Mouse (Mus musculus) cerebellum, adult 2 months (tissue): ENCODE results near the gene Cntd1. TPM values are rescaled to one million over a fixed set of nuclear protein-coding genes. Genes with fewer than 3 reads are reported as not detected.

Experiments used
- DNase-seq, 2 experiments: peaks; one replicate each; pipeline ENCODE4 v3.0.0; 2021
- H3K27ac ChIP-seq: fragments of 200-500 bp; 2 replicates; pipeline ENCODE4 v1.5.1; 2012; ENCODE audit warnings: low read length, control low read depth, inconsistent platforms; ENCODE audit not compliant: insufficient read depth
- H3K27me3 ChIP-seq: fragments of 200-500 bp; 2 replicates; pipeline ENCODE4 v1.6.1; 2012; ENCODE audit warnings: inconsistent platforms, mild to moderate bottlenecking, low read length, moderate library complexity; ENCODE audit not compliant: control insufficient read depth, insufficient read depth
- H3K4me1 ChIP-seq: fragments of 200-500 bp; 2 replicates; pipeline ENCODE4 v1.6.1; 2011; ENCODE audit warnings: low read length; ENCODE audit not compliant: control insufficient read depth, insufficient read depth
- H3K4me3 ChIP-seq: fragments of 200-500 bp; replicated peaks from 2 replicates; pipeline ENCODE3; 2011; ENCODE audit warnings: mild to moderate bottlenecking, low read depth, low read length, control low read depth; ENCODE audit not compliant: insufficient read depth
- CTCF ChIP-seq: fragments of 200-500 bp; IDR thresholded peaks from 2 replicates; pipeline ENCODE4 v1.5.1; 2011; ENCODE audit warnings: low read depth, mild to moderate bottlenecking, control low read depth, low read length, moderate library complexity, borderline replicate concordance; ENCODE audit not compliant: insufficient read depth
- POLR2A ChIP-seq: fragments of 200-500 bp; IDR thresholded peaks from 2 replicates; pipeline ENCODE4 v1.6.1; 2011; ENCODE audit warnings: low read length, control low read depth, borderline replicate concordance; ENCODE audit not compliant: insufficient read depth
- WGBS: fragments of 180-500 bp; shearing (Covaris S2); methylation state at CpG from one replicate; pipeline ENCODE4 v1.1.7; 2018; 5-methylcytosine and 5-hydroxymethylcytosine counted together
- polyA plus RNA-seq: library from polyadenylated mRNA; depleted of rRNA; stranded (reverse); fragments of >200 nt; gene quantifications from 2 replicates; pipeline ENCODE4 v1.2.3, GENCODE M21; 2012; rRNA removed

Cntd1 gene
- polyA plus RNA-seq: 0.65 TPM in 2 replicates

GRCm38 (mm10) chr11:101278223-101279192 is at the start of gene Cntd1, which contains the start of gene Coa3:
Gene Cntd1 (plus strand): TSS chr11:101279012.
Gene Coa3 (minus strand): TSS chr11:101279114.
- Histone ChIP-seq H3K4me1 (peaks cover 14% of the 10 kb centered on the region), H3K27ac (peak within 1 kb of the TSS; percentile 64; the same call in 1 of the 2 replicates), H3K27me3 (no peaks in the 10 kb centered on the region), H3K4me3 (peak within 1 kb of the TSS; percentile 91)
- TF ChIP-seq POLR2A (peak; percentile 81; the same call in 1 of the 2 replicates), CTCF (no peak)
- WGBS: 6% methylated on average over 45 of the region's 45 CpGs
- peak; percentile 84 to 90 for DNase-seq

- TF ChIP-seq CTCF: no peak
- no peak for TF ChIP-seq POLR2A
- Histone ChIP-seq H3K27me3 (no peaks in the 10 kb centered on the region), H3K27ac (peak overlapping the region; percentile 65; the same call in 1 of the 2 replicates), H3K4me1 (0 out of 2 replicates have a peak, but pooled peaks cover 2% of the 10 kb centered on the region), H3K4me3 (no peak overlapping the region)
- 14% methylated on average over 8 of the region's 8 CpGs for WGBS
- no peak for DNase-seq
Measured at GRCm38 (mm10) chr11:101229361-101229900, 49.4 kb upstream of the Cntd1 start.

- H3K27me3 ChIP-seq: no peaks in the 10 kb centered on the region
- 13% methylated on average over 2 of the region's 2 CpGs for WGBS
- H3K4me3 ChIP-seq: no peak overlapping the region
- peak overlapping the region; percentile 65; the same call in 1 of the 2 replicates for H3K27ac ChIP-seq
- no peak for TF ChIP-seq POLR2A
- TF ChIP-seq CTCF: no peak
- DNase-seq: peak in 1 of 2 experiments; percentile 20
- H3K4me1 ChIP-seq: 0 out of 2 replicates have a peak, but pooled peaks cover 2% of the 10 kb centered on the region
Measured at GRCm38 (mm10) chr11:101230061-101230511, 48.7 kb upstream of the Cntd1 start.

- Histone ChIP-seq H3K4me3 (no peak overlapping the region), H3K27me3 (no peaks in the 10 kb centered on the region), H3K27ac (peak overlapping the region; percentile 80; the same call in 1 of the 2 replicates), H3K4me1 (0 out of 2 replicates have a peak, but pooled peaks cover 2% of the 10 kb centered on the region)
- TF ChIP-seq POLR2A: no peak
- TF ChIP-seq CTCF: no peak
- no peak for DNase-seq
- WGBS: 30% methylated on average over 5 of the region's 5 CpGs
Measured at GRCm38 (mm10) chr11:101230526-101230925, 48.3 kb upstream of the Cntd1 start.

GRCm38 (mm10) chr11:101230991-101231871 is 47.6 kb upstream of the Cntd1 start:
- Histone ChIP-seq H3K4me1 (0 out of 2 replicates have a peak, but pooled peaks cover 2% of the 10 kb centered on the region), H3K27me3 (no peaks in the 10 kb centered on the region), H3K4me3 (no peak overlapping the region), H3K27ac (peak overlapping the region; percentile 80; the same call in 1 of the 2 replicates)
- 13% methylated on average over 18 of the region's 18 CpGs for WGBS
- TF ChIP-seq CTCF (no peak), POLR2A (no peak)
- peak in 1 of 2 experiments; percentile 29 for DNase-seq

- no peak for DNase-seq
- Histone ChIP-seq H3K27me3 (no peaks in the 10 kb centered on the region), H3K4me1 (0 out of 2 replicates have a peak, but pooled peaks cover 2% of the 10 kb centered on the region), H3K27ac (peak overlapping the region; percentile 80; the same call in 1 of the 2 replicates), H3K4me3 (no peak overlapping the region)
- TF ChIP-seq POLR2A: no peak
- TF ChIP-seq CTCF: no peak
- 51% methylated on average over 6 of the region's 6 CpGs for WGBS
Measured at GRCm38 (mm10) chr11:101232010-101232839, 46.6 kb upstream of the Cntd1 start.
